Mouse (Mus musculus): Measurements from ENCODE around the gene Cnih3.

Gene Cnih3

GRCm38 (mm10) chr1:181352367-181353199, at the start of gene Cnih3:
Gene Cnih3, plus strand, starts transcription at chr1:181352628.
- no peak for DNase-seq (ENCODE audit: low spot score)

- DNase-seq (ENCODE audit: low spot score), result no peak
Measured at GRCm38 (mm10) chr1:181307981-181308380, 44.4 kb upstream of the Cnih3 start.

- no peak for DNase-seq (ENCODE audit: low spot score)
Measured at GRCm38 (mm10) chr1:181310712-181311111, 41.7 kb upstream of the Cnih3 start.

GRCm38 (mm10) chr1:181312115-181313045, 40.0 kb upstream of the Cnih3 start:
- no peak for DNase-seq (ENCODE audit: low spot score)

- no peak for DNase-seq (ENCODE audit: low spot score)
Measured at GRCm38 (mm10) chr1:181313046-181313415, 39.4 kb upstream of the Cnih3 start.

GRCm38 (mm10) chr1:181314301-181314700, 38.1 kb upstream of the Cnih3 start:
- DNase-seq (ENCODE audit: low spot score), result no peak

- DNase-seq (ENCODE audit: low spot score), result no peak
Measured at GRCm38 (mm10) chr1:181315350-181315749, 37.1 kb upstream of the Cnih3 start.

- no peak for DNase-seq (ENCODE audit: low spot score)
Measured at GRCm38 (mm10) chr1:181316571-181316970, 35.9 kb upstream of the Cnih3 start.

GRCm38 (mm10) chr1:181319466-181319865, 33.0 kb upstream of the Cnih3 start:
- no peak for DNase-seq (ENCODE audit: low spot score)

- DNase-seq (ENCODE audit: low spot score), result no peak
Measured at GRCm38 (mm10) chr1:181321149-181321548, 31.3 kb upstream of the Cnih3 start.

- no peak for DNase-seq (ENCODE audit: low spot score)
Measured at GRCm38 (mm10) chr1:181323134-181323533, 29.3 kb upstream of the Cnih3 start.

GRCm38 (mm10) chr1:181327137-181327536, 25.3 kb upstream of the Cnih3 start:
- no peak for DNase-seq (ENCODE audit: low spot score)

GRCm38 (mm10) chr1:181327636-181328420, 24.6 kb upstream of the Cnih3 start:
- no peak for DNase-seq (ENCODE audit: low spot score)

- DNase-seq (ENCODE audit: low spot score), result no peak
Measured at GRCm38 (mm10) chr1:181329110-181329509, 23.3 kb upstream of the Cnih3 start.

- DNase-seq (ENCODE audit: low spot score), result no peak
Measured at GRCm38 (mm10) chr1:181332597-181332996, 19.8 kb upstream of the Cnih3 start.

- no peak for DNase-seq (ENCODE audit: low spot score)
Measured at GRCm38 (mm10) chr1:181334329-181335018, 18.0 kb upstream of the Cnih3 start.

- no peak for DNase-seq (ENCODE audit: low spot score)
Measured at GRCm38 (mm10) chr1:181335019-181335365, 17.4 kb upstream of the Cnih3 start.

GRCm38 (mm10) chr1:181335388-181335787, 17.0 kb upstream of the Cnih3 start:
- DNase-seq (ENCODE audit: low spot score), result no peak

- no peak for DNase-seq (ENCODE audit: low spot score)
Measured at GRCm38 (mm10) chr1:181336857-181337256, 15.6 kb upstream of the Cnih3 start.

- DNase-seq (ENCODE audit: low spot score), result no peak
Measured at GRCm38 (mm10) chr1:181339106-181339505, 13.3 kb upstream of the Cnih3 start.

GRCm38 (mm10) chr1:181345547-181345946, 6.9 kb upstream of the Cnih3 start:
- no peak for DNase-seq (ENCODE audit: low spot score)

- no peak for DNase-seq (ENCODE audit: low spot score)
Measured at GRCm38 (mm10) chr1:181352043-181352366, 423 bp upstream of the Cnih3 start.
